Mouse (Mus musculus) C2C12 (cell line): ENCODE measurements around the gene Tmc6.

Experiments
- CTCF ChIP-seq: IDR thresholded peaks from one replicate; pipeline ENCODE4 v1.5.1; 2011; ENCODE audit not compliant: control insufficient read depth, insufficient read depth, insufficient read length
- FOSL1 ChIP-seq: IDR thresholded peaks from one replicate; pipeline ENCODE4 v1.8.0; 2011; ENCODE audit warnings: mild to moderate bottlenecking, low read length; ENCODE audit not compliant: poor library complexity, insufficient read depth, severe bottlenecking
- MAX ChIP-seq: IDR thresholded peaks from one replicate; pipeline ENCODE4 v1.6.1; 2011; ENCODE audit warnings: mild to moderate bottlenecking, control low read depth
- MYOD1 ChIP-seq: IDR thresholded peaks from one replicate; pipeline ENCODE4 v1.6.1; 2011; ENCODE audit warnings: low read depth; ENCODE audit not compliant: control insufficient read depth, insufficient read length
- USF1 ChIP-seq: IDR thresholded peaks from one replicate; pipeline ENCODE4 v1.6.1; 2011; ENCODE audit warnings: low read depth, mild to moderate bottlenecking, control low read depth, moderate library complexity

DNA sequence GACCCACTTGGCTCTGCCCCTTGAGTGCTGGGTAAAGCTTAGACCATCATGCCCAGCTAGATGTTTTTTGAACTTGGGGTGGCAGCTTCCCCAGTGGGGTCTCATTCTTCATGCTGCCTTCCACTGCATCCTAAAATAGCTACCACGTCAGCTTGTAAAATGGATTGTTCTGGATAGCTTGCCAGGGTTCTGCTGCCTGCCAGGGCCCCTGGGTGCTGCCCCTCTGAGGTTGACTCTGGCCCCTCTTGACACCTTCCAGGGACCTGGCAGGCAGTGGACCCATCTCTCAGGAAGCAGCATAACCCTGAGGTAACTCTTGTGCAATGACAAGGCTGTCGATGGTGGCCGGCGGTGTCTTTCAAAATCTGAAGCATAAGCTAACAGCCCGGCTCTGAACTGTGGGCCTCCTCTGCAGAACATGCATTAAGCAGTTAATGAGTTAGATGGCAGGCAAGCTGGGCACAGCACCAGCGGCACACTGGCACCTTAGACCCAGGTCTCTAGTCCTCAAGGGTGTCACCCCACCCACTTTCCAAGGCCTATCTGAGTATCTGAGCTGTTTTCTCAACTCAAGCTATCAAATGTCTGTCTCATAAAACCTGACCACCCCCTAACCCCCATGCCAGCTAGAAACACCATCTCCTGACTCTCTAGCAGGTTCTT, 32.8 kb upstream of the Tmc6 start:
- TF ChIP-seq CTCF (no peak), MAX (no peak), FOSL1 (no peak), USF1 (no peak), MYOD1 (no peak)
